Mouse (Mus musculus): ENCODE measurements around the gene Abca14. TPM values are rescaled to one million over a fixed set of nuclear protein-coding genes. Genes with fewer than 3 reads are reported as not detected.

Gene Abca14
- polyA plus RNA-seq, 1 experiment: 0.20 TPM

GRCm38 (mm10) chr7:120173603-120174244 is 30.0 kb upstream of the Abca14 start, which contains the start of gene Anks4b:
Anks4b (plus strand) TSS chr7:120173858.
- 27% methylated on average over 10 of the region's 10 CpGs for WGBS
- Histone ChIP-seq H3K36me3 (ENCODE audit: control insufficient read depth, insufficient read depth, low read length) (peaks cover 7% of the 10 kb centered on the region; the same call in 1 of the 2 replicates), H3K4me1 (ENCODE audit: control insufficient read depth, insufficient read depth, insufficient read length, low read length) (peaks cover 2% of the 10 kb centered on the region; the same call in 1 of the 2 replicates), H3K27me3 (ENCODE audit: control insufficient read depth, insufficient read depth, low read length) (no peaks in the 10 kb centered on the region), H3K27ac (ENCODE audit: insufficient read depth, low read depth, low read length) (peak within 1 kb of the TSS; percentile 99), H3K4me3 (ENCODE audit: low read depth, low read length) (peak within 1 kb of the TSS; percentile 67)
- TF ChIP-seq CTCF (IDR thresholded peaks at IDR 0.05; ENCODE audit: extremely low read depth, insufficient read length, insufficient replicate concordance, low read depth, low read length) (no peak), POLR2A (IDR thresholded peaks at IDR 0.05; ENCODE audit: low read depth, low read length) (peak; percentile 83; the same call in 1 of the 2 replicates)

GRCm38 (mm10) chr7:120174723-120175504 is 28.8 kb upstream of the Abca14 start:
- Histone ChIP-seq H3K4me1 (ENCODE audit: control insufficient read depth, insufficient read depth, insufficient read length, low read length) (peaks cover 2% of the 10 kb centered on the region; the same call in 1 of the 2 replicates), H3K27me3 (ENCODE audit: control insufficient read depth, insufficient read depth, low read length) (no peaks in the 10 kb centered on the region), H3K27ac (ENCODE audit: insufficient read depth, low read depth, low read length) (peak overlapping the region; percentile 99), H3K36me3 (ENCODE audit: control insufficient read depth, insufficient read depth, low read length) (peaks cover 15% of the 10 kb centered on the region), H3K4me3 (ENCODE audit: low read depth, low read length) (peak overlapping the region; percentile 64)
- 25% methylated on average over 11 of the region's 11 CpGs for WGBS
- TF ChIP-seq CTCF (IDR thresholded peaks at IDR 0.05; ENCODE audit: extremely low read depth, insufficient read length, insufficient replicate concordance, low read depth, low read length) (no peak), POLR2A (IDR thresholded peaks at IDR 0.05; ENCODE audit: low read depth, low read length) (peak; percentile 60; the same call in 1 of the 2 replicates)

- H3K27ac ChIP-seq (ENCODE audit: insufficient read depth, low read depth, low read length): no peak overlapping the region
- WGBS: 44% methylated on average over 3 of the region's 3 CpGs
- no peak overlapping the region for H3K4me3 ChIP-seq (ENCODE audit: low read depth, low read length)
- no peaks in the 10 kb centered on the region for H3K27me3 ChIP-seq (ENCODE audit: control insufficient read depth, insufficient read depth, low read length)
- TF ChIP-seq CTCF (IDR thresholded peaks at IDR 0.05; ENCODE audit: extremely low read depth, insufficient read length, insufficient replicate concordance, low read depth, low read length): no peak
- TF ChIP-seq POLR2A (IDR thresholded peaks at IDR 0.05; ENCODE audit: low read depth, low read length): no peak
- H3K4me1 ChIP-seq (ENCODE audit: control insufficient read depth, insufficient read depth, insufficient read length, low read length): peaks cover 6% of the 10 kb centered on the region; the same call in 1 of the 2 replicates
- peaks cover 31% of the 10 kb centered on the region for H3K36me3 ChIP-seq (ENCODE audit: control insufficient read depth, insufficient read depth, low read length)
Observed at GRCm38 (mm10) chr7:120177611-120178010, 26.1 kb upstream of the Abca14 start.

- no peak overlapping the region for H3K27ac ChIP-seq (ENCODE audit: insufficient read depth, low read depth, low read length)
- TF ChIP-seq CTCF (IDR thresholded peaks at IDR 0.05; ENCODE audit: extremely low read depth, insufficient read length, insufficient replicate concordance, low read depth, low read length): no peak
- TF ChIP-seq POLR2A (IDR thresholded peaks at IDR 0.05; ENCODE audit: low read depth, low read length): no peak
- H3K36me3 ChIP-seq (ENCODE audit: control insufficient read depth, insufficient read depth, low read length): peaks cover 43% of the 10 kb centered on the region
- WGBS: 37% methylated on average over 2 of the region's 2 CpGs
- H3K4me3 ChIP-seq (ENCODE audit: low read depth, low read length): no peak overlapping the region
- H3K27me3 ChIP-seq (ENCODE audit: control insufficient read depth, insufficient read depth, low read length): no peaks in the 10 kb centered on the region
- H3K4me1 ChIP-seq (ENCODE audit: control insufficient read depth, insufficient read depth, insufficient read length, low read length): peaks cover 7% of the 10 kb centered on the region; the same call in 1 of the 2 replicates
Observed at GRCm38 (mm10) chr7:120178935-120179334, 24.8 kb upstream of the Abca14 start.

GRCm38 (mm10) chr7:120180547-120180946 is 23.2 kb upstream of the Abca14 start:
- peaks cover 53% of the 10 kb centered on the region for H3K36me3 ChIP-seq (ENCODE audit: control insufficient read depth, insufficient read depth, low read length)
- TF ChIP-seq CTCF (IDR thresholded peaks at IDR 0.05; ENCODE audit: extremely low read depth, insufficient read length, insufficient replicate concordance, low read depth, low read length) (no peak), POLR2A (IDR thresholded peaks at IDR 0.05; ENCODE audit: low read depth, low read length) (no peak)
- no peaks in the 10 kb centered on the region for H3K27me3 ChIP-seq (ENCODE audit: control insufficient read depth, insufficient read depth, low read length)
- 0 out of 2 replicates have a peak overlapping the region, but pooled peaks have one; percentile 24 for H3K4me3 ChIP-seq (ENCODE audit: low read depth, low read length)
- WGBS: 65% methylated on average over 5 of the region's 5 CpGs
- no peak overlapping the region for H3K27ac ChIP-seq (ENCODE audit: insufficient read depth, low read depth, low read length)
- peaks cover 8% of the 10 kb centered on the region; the same call in 1 of the 2 replicates for H3K4me1 ChIP-seq (ENCODE audit: control insufficient read depth, insufficient read depth, insufficient read length, low read length)

- no peak overlapping the region for H3K27ac ChIP-seq (ENCODE audit: insufficient read depth, low read depth, low read length)
- H3K36me3 ChIP-seq (ENCODE audit: control insufficient read depth, insufficient read depth, low read length): peaks cover 53% of the 10 kb centered on the region
- no peak for TF ChIP-seq CTCF (IDR thresholded peaks at IDR 0.05; ENCODE audit: extremely low read depth, insufficient read length, insufficient replicate concordance, low read depth, low read length)
- no peak overlapping the region for H3K4me3 ChIP-seq (ENCODE audit: low read depth, low read length)
- no peaks in the 10 kb centered on the region for H3K27me3 ChIP-seq (ENCODE audit: control insufficient read depth, insufficient read depth, low read length)
- peaks cover 13% of the 10 kb centered on the region; the same call in 1 of the 2 replicates for H3K4me1 ChIP-seq (ENCODE audit: control insufficient read depth, insufficient read depth, insufficient read length, low read length)
- 91% methylated on average over 4 of the region's 4 CpGs for WGBS
Observed at GRCm38 (mm10) chr7:120181401-120182230, 22.1 kb upstream of the Abca14 start.
